Mouse (Mus musculus) gastrocnemius, postnatal 36 days (tissue): ENCODE results near the gene Ephb3. TPM values are rescaled to one million over a fixed set of nuclear protein-coding genes. Genes with fewer than 3 reads are reported as not detected.
"Not testable (repeated sequence)": the region's sequence is repeated elsewhere in the genome, so short reads cannot be mapped to it uniquely, and the experiment has no call there.

ENCODE experiments used
- DNase-seq, 2 experiments: peaks; one replicate each; pipeline ENCODE4 v3.0.0; 2022
- intact Hi-C: fragments of 180-260 bp; cut with DNase I; formaldehyde crosslinking; loops from one replicate; pipeline ENCODE4 v1.15.1; 2025
- long read RNA-seq, 2 experiments: library from polyadenylated mRNA; stranded (forward); transcript quantifications; one replicate each; pipeline ENCODE4 v2.0.0; 2021
- total RNA-seq, 2 experiments: library from RNA; stranded (reverse); gene quantifications; 2 replicates each; pipeline ENCODE4 v1.2.3; 2021

The Ephb3 gene
- 1 to 10 TPM in 1 of 2 experiments, under 1 TPM in 1; 0.84 to 1.4 TPM for total RNA-seq
- long read RNA-seq, experiment 1, partial matches to known transcripts: 0 of 2 reads
- long read RNA-seq, experiment 1, other reads (novel, unspliced or antisense): 2 of 2 reads
- long read RNA-seq, experiment 2, partial matches to known transcripts: 0 of 1 reads
- long read RNA-seq, experiment 2, other reads (novel, unspliced or antisense): 1 of 1 reads

GRCm38 (mm10) chr16:21204367-21205092 lies at the start of gene Ephb3:
TSS of gene Ephb3 (plus strand) at chr16:21204755.
- intact Hi-C loops: loop anchor here (1.0 to 5.0 kb wide), 2 partner anchors 187 to 208 kb away; no protein-coding TSS in a partner anchor
- DNase-seq: peak; percentile 96 to 97

- intact Hi-C loops, DNase-seq: not testable (repeated sequence)
Observed at GRCm38 (mm10) chr16:21156261-21156660, 48.3 kb upstream of the Ephb3 start.

- intact Hi-C loops, DNase-seq: not testable (repeated sequence)
Observed at GRCm38 (mm10) chr16:21159226-21159625, 45.3 kb upstream of the Ephb3 start.

- intact Hi-C loops, DNase-seq: not testable (repeated sequence)
Observed at GRCm38 (mm10) chr16:21163423-21163822, 41.1 kb upstream of the Ephb3 start.

GRCm38 (mm10) chr16:21165343-21166220 lies 39.0 kb upstream of the Ephb3 start:
- DNase-seq, intact Hi-C loops: not testable (repeated sequence)

- intact Hi-C loops: no loop called here
- DNase-seq: no peak
Observed at GRCm38 (mm10) chr16:21168730-21169129, 35.8 kb upstream of the Ephb3 start.

GRCm38 (mm10) chr16:21175236-21175635 lies 29.3 kb upstream of the Ephb3 start:
- DNase-seq: no peak
- intact Hi-C loops: no loop called here

- DNase-seq: no peak
- intact Hi-C loops: no loop called here
Observed at GRCm38 (mm10) chr16:21182108-21182507, 22.4 kb upstream of the Ephb3 start.

GRCm38 (mm10) chr16:21184697-21185096 lies 19.9 kb upstream of the Ephb3 start:
- DNase-seq: no peak
- intact Hi-C loops: no loop called here

- no peak for DNase-seq
- intact Hi-C loops: no loop called here
Observed at GRCm38 (mm10) chr16:21187568-21187967, 17.0 kb upstream of the Ephb3 start.

- intact Hi-C loops: no loop called here
- no peak for DNase-seq
Observed at GRCm38 (mm10) chr16:21188345-21188744, 16.2 kb upstream of the Ephb3 start.

GRCm38 (mm10) chr16:21191569-21191968 lies 13.0 kb upstream of the Ephb3 start:
- intact Hi-C loops: loop anchor here (5.0 kb wide), 1 partner anchor 279 kb away; no protein-coding TSS in a partner anchor
- no peak for DNase-seq

GRCm38 (mm10) chr16:21192509-21193354 lies 11.8 kb upstream of the Ephb3 start:
- intact Hi-C loops: loop anchor here (5.0 kb wide), 1 partner anchor 280 kb away; no protein-coding TSS in a partner anchor
- DNase-seq: no peak

GRCm38 (mm10) chr16:21194182-21194581 lies 10.4 kb upstream of the Ephb3 start:
- DNase-seq: no peak
- intact Hi-C loops: loop anchor here (5.0 kb wide), 1 partner anchor 282 kb away; no protein-coding TSS in a partner anchor

- intact Hi-C loops: loop anchor here (5.0 kb wide), 1 partner anchor 388 kb away; no protein-coding TSS in a partner anchor
- no peak for DNase-seq
Observed at GRCm38 (mm10) chr16:21195260-21195866, 9.2 kb upstream of the Ephb3 start.

GRCm38 (mm10) chr16:21196576-21196975 lies 8.0 kb upstream of the Ephb3 start:
- intact Hi-C loops: loop anchor here (5.0 kb wide), 1 partner anchor 389 kb away; no protein-coding TSS in a partner anchor
- DNase-seq: no peak

GRCm38 (mm10) chr16:21197542-21197941 lies 7.0 kb upstream of the Ephb3 start:
- intact Hi-C loops: loop anchor here (5.0 kb wide), 1 partner anchor 390 kb away; no protein-coding TSS in a partner anchor
- no peak for DNase-seq

- intact Hi-C loops: loop anchor here (5.0 kb wide), 1 partner anchor 391 kb away; no protein-coding TSS in a partner anchor
Observed at GRCm38 (mm10) chr16:21198006-21198405, 6.5 kb upstream of the Ephb3 start.

GRCm38 (mm10) chr16:21198529-21198928 lies 6.0 kb upstream of the Ephb3 start:
- intact Hi-C loops: loop anchor here (5.0 kb wide), 1 partner anchor 391 kb away; no protein-coding TSS in a partner anchor
- no peak for DNase-seq

More at GRCm38 (mm10) chr16:21198006-21198405, 6.5 kb upstream of the Ephb3 start:
- no peak for DNase-seq
